Mouse (Mus musculus) small intestine, adult 2 months (tissue): Measurements from ENCODE around the gene Ece1. TPM values are rescaled to one million over a fixed set of nuclear protein-coding genes. Genes with fewer than 3 reads are reported as not detected.

ENCODE experiments used
- H3K27ac ChIP-seq: fragments of 200-500 bp; 2 replicates; pipeline ENCODE4 v1.5.1; 2012; ENCODE audit warnings: low read depth, low read length, control low read depth, inconsistent platforms; ENCODE audit not compliant: insufficient read depth
- H3K27me3 ChIP-seq: fragments of 200-500 bp; 2 replicates; pipeline ENCODE4 v1.6.1; 2012; ENCODE audit warnings: mild to moderate bottlenecking, moderate library complexity, low read length, inconsistent platforms; ENCODE audit not compliant: control insufficient read depth, insufficient read depth
- H3K36me3 ChIP-seq: fragments of 200-500 bp; 2 replicates; pipeline ENCODE4 v1.6.1; 2012; ENCODE audit warnings: mild to moderate bottlenecking, low read length, control low read depth, inconsistent platforms; ENCODE audit not compliant: control insufficient read depth, insufficient read depth
- H3K4me1 ChIP-seq: fragments of 200-500 bp; 2 replicates; pipeline ENCODE4 v1.6.1; 2012; ENCODE audit warnings: low read length, inconsistent platforms, mixed read lengths; ENCODE audit not compliant: control insufficient read depth, insufficient read depth, insufficient read length
- H3K4me3 ChIP-seq: fragments of 200-500 bp; 2 replicates; pipeline ENCODE4 v1.5.1; 2012; ENCODE audit warnings: low read depth, mild to moderate bottlenecking, control low read depth, inconsistent platforms, low read length, moderate library complexity
- CTCF ChIP-seq: fragments of 200-500 bp; IDR thresholded peaks from 2 replicates; pipeline ENCODE4 v1.5.1; 2012; ENCODE audit warnings: low read depth, mild to moderate bottlenecking, control low read depth, inconsistent platforms, low read length, moderate library complexity, mixed read lengths; ENCODE audit not compliant: insufficient replicate concordance, insufficient read length; ENCODE audit errors: extremely low read depth
- POLR2A ChIP-seq: fragments of 200-500 bp; IDR thresholded peaks from 2 replicates; pipeline ENCODE4 v1.6.1; 2012; ENCODE audit warnings: low read depth, mild to moderate bottlenecking, control low read depth, inconsistent platforms, low read length, moderate library complexity
- WGBS: fragments of 180-500 bp; shearing (Covaris S2); methylation state at CpG from one replicate; pipeline ENCODE4 v1.1.7; 2018; 5-methylcytosine and 5-hydroxymethylcytosine counted together
- polyA plus RNA-seq: library from polyadenylated mRNA; depleted of rRNA; stranded (reverse); fragments of >200 nt; gene quantifications from 2 replicates; pipeline ENCODE4 v1.2.3, GENCODE M21; 2012

The Ece1 gene
- polyA plus RNA-seq, 1 experiment: 37.7 TPM

GRCm38 (mm10) chr4:137892713-137893242, 30.7 kb downstream of the Ece1 start:
- Histone ChIP-seq H3K36me3 (no peaks in the 10 kb centered on the region), H3K27ac (no peak overlapping the region), H3K4me3 (no peak overlapping the region), H3K27me3 (no peaks in the 10 kb centered on the region), H3K4me1 (peaks cover 8% of the 10 kb centered on the region)
- 67% methylated on average over 11 of the region's 11 CpGs for WGBS
- TF ChIP-seq CTCF (no peak), POLR2A (no peak)

- no peaks in the 10 kb centered on the region for H3K27me3 ChIP-seq
- no peak for TF ChIP-seq POLR2A
- no peak for TF ChIP-seq CTCF
- H3K4me1 ChIP-seq: peaks cover 2% of the 10 kb centered on the region
- no peak overlapping the region for H3K4me3 ChIP-seq
- H3K36me3 ChIP-seq: no peaks in the 10 kb centered on the region
- 73% methylated on average over 12 of the region's 12 CpGs for WGBS
- no peak overlapping the region for H3K27ac ChIP-seq
These were observed 34.7 kb downstream of the Ece1 start for GRCm38 (mm10) chr4:137896612-137897297.

GRCm38 (mm10) chr4:137897298-137897612, 35.2 kb downstream of the Ece1 start:
- Histone ChIP-seq H3K4me3 (no peak overlapping the region), H3K27me3 (no peaks in the 10 kb centered on the region), H3K27ac (no peak overlapping the region), H3K36me3 (no peaks in the 10 kb centered on the region), H3K4me1 (peaks cover 2% of the 10 kb centered on the region)
- TF ChIP-seq CTCF (no peak), POLR2A (no peak)
- 35% methylated on average over 8 of the region's 8 CpGs for WGBS

GRCm38 (mm10) chr4:137898490-137898889, 36.5 kb downstream of the Ece1 start:
- H3K27ac ChIP-seq: no peak overlapping the region
- H3K4me3 ChIP-seq: no peak overlapping the region
- H3K36me3 ChIP-seq: no peaks in the 10 kb centered on the region
- 85% methylated on average over 7 of the region's 7 CpGs for WGBS
- peaks cover 2% of the 10 kb centered on the region for H3K4me1 ChIP-seq
- H3K27me3 ChIP-seq: no peaks in the 10 kb centered on the region
- TF ChIP-seq POLR2A (no peak), CTCF (no peak)

- Histone ChIP-seq H3K27ac (no peak overlapping the region), H3K27me3 (no peaks in the 10 kb centered on the region), H3K4me3 (no peak overlapping the region), H3K36me3 (no peaks in the 10 kb centered on the region), H3K4me1 (peaks cover 2% of the 10 kb centered on the region; the same call in 1 of the 2 replicates)
- WGBS: 87% methylated on average over 13 of the region's 13 CpGs
- TF ChIP-seq CTCF (no peak), POLR2A (no peak)
These were observed 40.2 kb downstream of the Ece1 start for GRCm38 (mm10) chr4:137902268-137902667.

GRCm38 (mm10) chr4:137902873-137903272, 40.8 kb downstream of the Ece1 start:
- Histone ChIP-seq H3K36me3 (no peaks in the 10 kb centered on the region), H3K27me3 (no peaks in the 10 kb centered on the region), H3K4me1 (peaks cover 3% of the 10 kb centered on the region; the same call in 1 of the 2 replicates), H3K27ac (no peak overlapping the region), H3K4me3 (no peak overlapping the region)
- no peak for TF ChIP-seq POLR2A
- TF ChIP-seq CTCF: no peak
- whole genome bisulfite sequencing: 64% methylated on average over 7 of the region's 7 CpGs

GRCm38 (mm10) chr4:137904956-137905551, 43.0 kb downstream of the Ece1 start:
- H3K4me3 ChIP-seq: no peak overlapping the region
- WGBS: 39% methylated on average over 13 of the region's 13 CpGs
- H3K4me1 ChIP-seq: peaks cover 15% of the 10 kb centered on the region; the same call in 1 of the 2 replicates
- no peaks in the 10 kb centered on the region for H3K36me3 ChIP-seq
- TF ChIP-seq POLR2A (no peak), CTCF (no peak)
- H3K27ac ChIP-seq: no peak overlapping the region
- H3K27me3 ChIP-seq: no peaks in the 10 kb centered on the region
